Mouse (Mus musculus) CD4-positive, CD25-positive, alpha-beta regulatory T cell, adult 4 months (primary cell): ENCODE measurements around the gene Alad. TPM values are rescaled to one million over a fixed set of nuclear protein-coding genes. Genes with fewer than 3 reads are reported as not detected.

Source experiments
- ATAC-seq: one replicate; pipeline ENCODE4 v1.8.0; 2017
- polyA plus RNA-seq, 2 experiments: library from polyadenylated mRNA; unstranded; fragments of 100-300 nt; shearing (Covaris generic); gene quantifications; one replicate each; pipeline ENCODE4 v1.2.1; 2017

The Alad gene
- polyA plus RNA-seq = 10 to 100 TPM; 57.8 to 78.7 TPM

DNA sequence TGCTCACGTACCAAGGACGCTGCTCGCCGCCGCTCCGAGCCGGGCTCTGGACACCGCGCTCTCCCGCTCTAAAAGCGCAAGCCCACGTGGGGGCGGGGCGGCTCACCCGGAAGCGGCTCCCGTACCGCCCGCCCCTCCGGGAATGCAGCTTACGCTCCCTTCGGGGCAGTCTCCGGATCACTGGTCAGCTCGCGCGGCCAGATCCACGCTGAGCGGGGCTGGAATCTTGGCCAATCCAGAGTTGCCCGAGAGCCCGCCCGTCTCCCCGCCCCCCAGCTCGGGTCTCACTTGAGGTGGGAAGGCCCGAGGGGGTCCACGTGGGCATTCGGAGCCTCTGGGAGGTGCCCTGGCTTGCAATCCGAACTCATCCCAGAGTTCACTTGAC is at the start of gene Alad:
Alad (minus strand) TSS at position 70 of the 385 bp plus-strand sequence.
- ATAC-seq = peak; percentile 77

- ATAC-seq = peak; percentile 85
Observed at GRCm38 (mm10) chr4:62568359-62568758, 48.6 kb upstream of the Alad start.

GRCm38 (mm10) chr4:62567696-62568095 is 48.0 kb upstream of the Alad start:
- ATAC-seq = peak; percentile 36

GRCm38 (mm10) chr4:62566530-62566929 is 46.8 kb upstream of the Alad start:
- no peak for ATAC-seq

DNA sequence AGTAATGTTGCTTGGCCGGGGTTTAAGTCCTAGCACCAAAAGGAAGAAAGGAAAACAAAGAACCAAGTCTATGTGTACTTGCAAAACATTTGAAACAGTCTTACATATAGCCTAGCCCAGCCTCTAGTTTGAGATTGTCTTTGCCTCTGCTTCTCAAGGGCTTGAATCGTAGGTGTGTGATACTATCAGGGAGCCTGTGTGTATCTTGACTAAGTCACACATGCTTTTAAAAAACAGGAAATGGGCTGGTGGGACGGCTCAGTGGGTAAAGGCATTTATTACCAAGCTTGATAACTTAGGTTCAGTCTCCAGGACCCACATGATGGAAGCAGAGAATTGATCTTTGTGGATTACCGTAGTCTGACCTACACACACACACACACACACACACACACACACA is 42.3 kb upstream of the Alad start:
- peak; percentile 77 for ATAC-seq

- no peak for ATAC-seq
Observed at GRCm38 (mm10) chr4:62561630-62562001, 41.9 kb upstream of the Alad start.

DNA sequence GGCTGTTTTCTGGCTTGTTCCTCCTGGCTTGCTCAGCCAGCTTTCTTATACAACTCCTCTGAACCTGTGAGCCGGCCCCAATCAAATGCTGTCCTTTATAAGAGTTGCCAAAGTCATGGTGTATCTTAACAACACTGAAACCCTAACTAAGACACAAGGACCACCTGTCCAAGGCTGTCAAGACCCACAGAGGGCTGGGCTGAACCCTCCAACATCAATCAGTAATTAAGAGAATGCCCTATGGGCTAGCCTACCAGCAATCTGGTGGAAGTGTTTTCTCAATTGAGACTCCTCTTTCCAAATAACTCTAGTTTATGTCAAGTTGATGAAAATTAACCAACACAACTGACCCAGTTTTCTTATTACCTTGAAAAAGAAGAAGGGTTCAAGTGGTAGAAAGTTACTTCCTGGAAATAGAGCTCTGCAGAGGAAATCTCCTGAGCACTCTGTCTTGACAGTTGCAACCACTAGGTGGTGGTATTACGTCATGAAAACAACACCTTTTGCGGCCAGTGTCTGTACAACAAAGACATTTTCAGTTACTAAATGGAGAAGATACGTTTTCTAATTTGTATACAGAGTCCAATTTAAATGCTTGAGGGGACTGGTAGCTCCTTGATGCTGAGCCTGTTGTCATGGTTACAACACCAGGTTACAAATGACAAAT is 41.4 kb upstream of the Alad start:
- ATAC-seq = peak; percentile 81

- ATAC-seq = no peak
Observed at GRCm38 (mm10) chr4:62559797-62560329, 40.1 kb upstream of the Alad start, which contains the start of gene Rgs3. Gene Rgs3, plus strand, starts transcription at chr4:62559847.

DNA sequence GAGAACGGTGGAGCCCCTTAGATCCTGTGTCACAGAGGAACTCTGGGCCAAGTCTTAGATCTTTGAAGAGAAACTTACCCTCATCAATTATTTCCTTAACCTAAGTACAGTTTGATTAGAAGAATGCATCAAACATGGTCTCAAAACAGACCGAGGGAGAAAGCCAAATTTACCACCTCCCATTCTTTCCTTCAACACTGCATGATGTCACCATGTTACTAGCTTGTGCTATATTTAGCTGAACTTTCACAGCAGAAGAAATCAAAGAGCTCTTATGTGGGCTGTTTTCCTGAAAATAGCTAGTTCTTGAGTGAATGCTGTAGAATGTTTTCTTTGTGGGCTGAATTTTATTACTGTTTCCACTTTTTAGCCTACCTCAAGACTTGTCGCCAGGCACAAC is 37.7 kb upstream of the Alad start:
- peak; percentile 18 for ATAC-seq

- peak; percentile 76 for ATAC-seq
Observed at GRCm38 (mm10) chr4:62551966-62552365, 32.2 kb upstream of the Alad start.

GRCm38 (mm10) chr4:62544801-62545200 is 25.1 kb upstream of the Alad start:
- ATAC-seq = no peak

DNA sequence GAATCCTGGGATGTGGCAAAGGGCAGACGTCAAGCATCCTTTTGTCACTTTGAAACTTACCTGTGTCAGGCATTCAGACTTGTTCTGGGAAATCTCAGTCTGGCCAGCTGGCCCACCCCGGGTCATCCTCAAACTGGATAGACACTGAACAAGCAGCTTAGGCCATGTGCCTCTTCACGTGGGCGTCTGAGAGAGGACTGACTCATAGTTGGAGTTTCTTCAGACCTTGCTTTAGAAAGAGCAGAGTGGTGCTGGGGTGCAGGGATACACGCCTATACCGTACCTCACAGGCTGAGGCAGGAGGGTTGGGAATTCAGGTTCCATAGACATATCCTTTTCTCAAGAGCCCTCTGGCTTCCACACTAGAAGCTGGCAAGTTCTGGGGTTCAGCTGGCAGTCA is 24.1 kb upstream of the Alad start:
- no peak for ATAC-seq

DNA sequence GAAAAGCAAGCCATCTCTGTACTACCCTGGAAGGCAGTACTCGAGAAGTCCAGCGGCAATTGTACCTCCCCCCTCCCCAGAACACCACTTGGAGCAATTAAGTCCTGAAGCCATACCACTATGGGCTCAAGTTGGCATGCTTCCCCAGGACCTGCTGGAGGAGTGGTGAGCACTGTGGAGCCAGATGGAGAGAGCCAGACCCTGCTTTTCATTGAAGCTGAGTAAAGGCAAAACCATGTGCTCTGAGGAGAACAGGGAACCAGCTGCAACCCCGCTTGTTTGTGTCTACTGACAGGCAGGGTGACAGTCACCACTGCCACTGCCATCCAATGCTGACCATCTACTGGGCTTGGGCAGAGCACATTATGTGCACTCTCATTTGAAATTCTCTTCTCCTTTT is 22.1 kb upstream of the Alad start:
- ATAC-seq = no peak

GRCm38 (mm10) chr4:62533729-62534128 is 14.0 kb upstream of the Alad start:
- no peak for ATAC-seq

- no peak for ATAC-seq
Observed at GRCm38 (mm10) chr4:62527655-62528054, 7.9 kb upstream of the Alad start.

GRCm38 (mm10) chr4:62526256-62526655 is 6.5 kb upstream of the Alad start:
- ATAC-seq = no peak

GRCm38 (mm10) chr4:62525489-62525811 is 5.7 kb upstream of the Alad start:
- ATAC-seq = no peak

DNA sequence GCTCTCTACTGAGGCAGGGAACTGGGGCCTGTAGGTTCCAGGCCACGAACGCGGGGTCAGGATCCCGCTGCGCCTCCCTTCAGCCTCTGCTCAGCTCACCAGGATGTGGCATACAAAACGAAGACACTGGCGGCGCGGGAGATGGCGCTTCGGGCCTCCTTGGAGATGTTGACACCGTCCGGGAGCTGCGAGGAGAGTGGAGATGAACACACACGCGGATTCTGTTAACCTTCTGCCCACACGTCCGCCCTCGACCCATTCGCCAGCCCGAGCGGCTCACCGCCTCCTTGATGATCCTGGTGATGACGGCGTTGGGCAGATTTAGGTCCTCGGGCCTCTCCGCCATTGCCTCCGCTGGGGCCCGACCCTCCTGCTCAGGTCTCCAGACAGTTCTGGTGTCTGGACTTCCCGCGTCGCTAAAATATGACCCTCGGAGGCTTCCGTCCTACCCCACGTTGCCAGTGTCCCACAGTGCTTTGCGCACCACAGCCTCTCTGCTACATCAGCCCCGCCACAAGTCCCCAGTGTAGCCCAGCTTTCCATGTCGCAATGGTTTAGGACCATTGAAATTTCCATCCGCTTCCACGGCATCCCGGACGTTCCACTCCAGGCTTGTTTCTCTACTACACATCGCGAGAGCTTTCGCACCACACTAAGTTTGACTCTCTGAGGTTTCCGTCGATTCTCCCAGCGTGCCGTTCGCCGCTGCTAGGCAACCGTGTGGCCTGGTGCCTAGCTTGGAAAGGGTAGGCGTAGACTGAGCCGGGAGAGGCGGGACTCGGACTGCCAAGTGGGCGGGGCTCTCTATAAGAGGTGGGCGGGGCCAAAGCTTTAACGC is 5.2 kb upstream of the Alad start, which contains the start of the genes Pole3 and 4933430I17Rik:
Pole3 (minus strand) TSS at position 418 of the 838 bp plus-strand sequence.
4933430I17Rik (plus strand) TSS at position 719 of the 838 bp plus-strand sequence.
- ATAC-seq = peak; percentile 95

DNA sequence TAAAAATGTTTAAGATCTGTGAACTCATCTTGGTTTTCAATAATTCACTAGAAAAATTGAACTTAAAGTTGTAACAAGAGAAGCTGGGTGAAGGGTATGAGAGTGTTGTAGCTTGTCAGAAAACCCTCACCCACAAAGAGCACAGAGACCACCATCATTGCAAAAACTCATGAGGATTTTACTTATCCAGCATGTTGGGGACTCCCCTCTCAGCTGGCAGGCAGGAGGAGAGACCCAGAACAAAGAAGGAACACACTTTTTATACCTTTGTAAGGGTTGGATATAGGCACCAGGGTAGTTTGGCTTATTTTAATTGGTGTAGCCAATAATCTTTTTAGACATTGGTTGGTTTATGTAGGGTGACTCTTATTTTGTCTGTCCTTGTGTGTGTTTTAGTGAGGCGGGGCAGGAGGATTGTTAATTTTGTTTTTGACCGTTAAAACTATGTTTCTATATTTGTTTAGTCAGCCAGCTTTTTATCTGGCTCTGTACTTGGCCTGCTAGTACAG is 1.2 kb upstream of the Alad start:
- ATAC-seq = no peak

- ATAC-seq = peak; percentile 64
Observed at GRCm38 (mm10) chr4:62519122-62519848, 433 bp downstream of the Alad start.

- peak; percentile 30 for ATAC-seq
Observed at GRCm38 (mm10) chr4:62518416-62519121, 1.1 kb downstream of the Alad start.
